Mouse (Mus musculus) neutrophil, adult 5-6 weeks (primary cell): ENCODE measurements around the gene Sys1. TPM values are rescaled to one million over a fixed set of nuclear protein-coding genes. Genes with fewer than 3 reads are reported as not detected.

Source experiments
- ATAC-seq: fragments of 151-379, 151-347 bp; 2 replicates; pipeline ENCODE4 v1.8.0; 2017; ENCODE audit warnings: mild to moderate bottlenecking, moderate TSS enrichment; ENCODE audit not compliant: insufficient number of reproducible peaks, poor library complexity, low FRiP score, severe bottlenecking; ENCODE audit errors: extremely low read depth
- total RNA-seq: library from RNA; stranded (forward); fragments of 200-1000 nt; gene quantifications from 2 replicates; pipeline ENCODE4 v1.2.3, GENCODE M21; 2017

Sys1 gene
- total RNA-seq, 1 experiment from 2014 or later = 26.4 TPM

DNA sequence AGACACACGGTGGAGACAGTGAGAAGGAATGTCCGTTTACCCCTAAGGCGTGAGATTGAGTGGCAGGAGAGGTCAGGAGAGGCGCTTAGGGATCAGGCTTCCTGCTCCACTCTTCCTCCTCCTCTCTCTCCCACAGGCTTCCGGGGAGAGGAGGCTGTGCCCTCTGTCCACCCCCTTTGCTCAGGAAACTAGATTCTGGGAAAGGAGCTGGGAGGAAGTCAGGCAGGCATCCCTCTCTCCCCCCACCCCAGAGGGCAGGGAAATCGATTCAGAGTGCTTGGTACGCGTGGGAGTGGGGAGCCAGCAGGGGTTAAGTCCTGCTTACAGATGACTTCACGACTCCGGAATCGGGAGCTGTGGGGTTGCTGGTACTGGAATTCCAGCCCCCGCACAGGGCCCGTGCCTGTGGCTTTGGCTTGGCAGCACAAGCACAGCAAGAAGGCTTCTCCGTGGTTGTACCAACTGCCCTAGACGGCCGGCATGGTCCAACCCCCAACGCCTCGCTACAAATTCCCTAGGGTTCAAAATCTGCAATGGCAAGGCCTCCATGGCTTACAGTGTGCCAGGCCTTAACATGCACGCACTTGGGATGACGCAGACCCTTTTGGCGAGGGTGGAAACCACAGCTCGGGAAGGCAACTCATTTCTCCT is 24.1 kb upstream of the Sys1 start:
- ATAC-seq = no peak

DNA sequence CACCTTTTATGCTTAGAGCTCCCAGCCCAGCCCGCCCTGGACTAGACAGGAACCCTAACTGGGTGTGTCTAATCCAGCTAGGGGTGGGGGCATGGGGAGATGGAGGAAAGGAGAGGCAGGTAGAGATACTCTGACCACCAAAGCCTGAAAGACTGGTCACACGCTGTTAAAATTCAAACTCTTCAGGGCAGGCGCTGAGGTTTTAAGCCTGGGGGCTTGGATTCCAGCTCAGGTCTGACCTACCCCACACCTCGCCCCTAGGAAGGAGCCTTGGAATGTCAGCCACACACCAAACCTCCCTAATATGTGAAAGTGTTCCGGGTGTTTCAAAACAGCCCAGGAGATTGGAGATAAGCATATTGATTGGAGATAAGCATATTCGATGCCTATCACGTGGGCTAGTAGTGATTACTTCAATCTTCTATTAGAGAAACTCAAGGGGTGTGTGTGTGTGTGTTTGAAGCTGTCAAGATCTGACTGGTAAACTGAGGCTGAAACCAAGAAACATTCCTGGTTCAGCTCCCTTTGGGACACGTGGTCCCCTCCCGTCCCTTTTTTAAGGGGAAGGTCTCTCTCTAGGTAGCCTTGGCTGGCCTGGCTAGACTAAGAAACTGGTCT is 23.4 kb upstream of the Sys1 start:
- no peak for ATAC-seq

DNA sequence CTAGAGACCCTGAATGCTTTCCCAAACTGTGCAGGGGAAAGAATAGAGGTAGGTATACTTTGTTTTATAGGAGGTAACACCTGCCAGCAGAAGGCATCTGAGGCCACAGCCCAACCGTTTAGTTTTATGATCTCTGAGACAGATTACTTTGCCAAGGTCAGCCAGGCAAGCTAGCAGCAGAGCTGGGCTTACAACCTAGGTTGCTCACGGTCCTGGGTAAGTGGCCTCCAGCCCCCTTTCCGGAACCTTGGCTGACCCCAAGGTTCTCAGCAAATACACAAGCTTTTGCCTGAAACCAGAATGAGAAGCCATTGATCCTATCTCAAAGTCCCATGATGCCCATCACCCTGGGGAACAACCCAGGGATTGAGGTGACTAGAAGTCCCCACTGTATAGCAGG is 22.1 kb upstream of the Sys1 start:
- ATAC-seq = no peak

DNA sequence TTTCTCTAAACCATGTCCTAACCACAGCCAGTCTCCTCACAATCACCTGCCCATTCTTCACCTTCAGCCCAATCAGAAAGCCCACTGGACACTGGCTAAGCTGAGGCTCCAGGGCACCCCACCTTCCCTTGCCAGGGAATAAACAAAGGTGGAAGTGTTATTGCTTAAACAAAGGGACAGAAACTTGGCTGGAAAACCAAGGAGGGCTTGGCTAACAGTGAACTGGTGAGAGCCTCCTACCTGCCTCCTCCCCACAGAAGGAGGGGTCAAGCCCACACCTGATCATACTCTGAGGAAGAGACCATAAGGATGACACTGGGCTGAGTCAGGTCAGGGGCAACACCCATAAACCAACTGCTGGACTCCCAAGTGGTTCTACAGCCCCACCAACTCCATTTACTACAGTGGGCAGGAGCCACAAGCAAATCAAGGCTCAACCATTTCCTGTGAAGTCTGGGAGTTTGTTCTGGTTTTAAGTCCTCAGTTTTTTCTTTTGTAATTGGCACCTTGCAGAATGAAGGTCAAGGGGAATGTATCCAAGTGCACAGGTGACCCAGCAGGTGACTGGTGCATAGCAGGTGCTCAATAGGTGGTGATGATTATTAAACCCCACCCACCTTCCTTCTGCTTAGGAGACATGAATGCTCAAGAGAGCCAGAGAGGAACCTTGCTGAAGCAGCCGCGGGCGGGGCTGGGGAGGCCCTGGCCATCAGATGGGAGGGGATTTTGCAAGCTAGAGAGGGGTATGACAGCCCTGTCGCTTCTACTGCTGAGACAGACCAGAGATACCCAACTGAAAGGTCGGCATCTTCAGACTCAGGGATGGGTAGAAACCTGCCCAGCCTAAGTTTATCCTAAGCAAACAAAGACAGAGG is 21.3 kb upstream of the Sys1 start:
- peak; percentile 28 for ATAC-seq

DNA sequence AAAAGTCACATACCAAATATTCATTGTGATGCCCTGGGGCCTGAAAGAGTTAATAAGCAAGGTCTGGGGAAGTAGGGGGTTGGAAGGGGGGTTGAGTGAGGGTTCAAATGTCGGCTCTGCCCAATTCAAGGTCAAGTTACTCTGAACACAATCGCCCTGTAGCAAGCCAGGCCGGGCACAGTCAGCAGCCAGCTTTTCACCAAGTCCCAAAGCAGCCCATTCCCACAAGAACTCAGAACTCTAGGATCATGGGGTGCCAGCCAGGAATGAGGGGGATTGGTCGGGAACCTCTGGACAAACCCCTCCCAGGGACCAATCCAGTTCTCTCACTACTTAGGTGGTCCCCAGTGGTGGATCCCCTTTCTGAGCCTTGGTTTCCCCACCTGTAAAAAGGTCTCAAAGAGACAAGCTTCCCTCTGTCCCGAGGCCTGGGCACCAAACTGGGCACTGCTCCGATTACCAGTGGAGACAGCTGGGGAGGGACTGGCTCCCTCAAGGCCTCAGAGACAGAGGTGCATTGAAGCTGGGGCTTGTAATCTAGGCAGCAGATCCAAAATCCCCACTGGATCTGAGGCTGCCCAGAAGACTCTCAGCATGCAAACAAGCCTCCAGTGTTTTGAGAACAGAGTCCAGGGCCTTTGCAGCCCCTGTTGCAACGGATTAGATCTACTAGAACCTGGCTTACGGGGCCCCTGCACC is 20.4 kb upstream of the Sys1 start:
- no peak for ATAC-seq

DNA sequence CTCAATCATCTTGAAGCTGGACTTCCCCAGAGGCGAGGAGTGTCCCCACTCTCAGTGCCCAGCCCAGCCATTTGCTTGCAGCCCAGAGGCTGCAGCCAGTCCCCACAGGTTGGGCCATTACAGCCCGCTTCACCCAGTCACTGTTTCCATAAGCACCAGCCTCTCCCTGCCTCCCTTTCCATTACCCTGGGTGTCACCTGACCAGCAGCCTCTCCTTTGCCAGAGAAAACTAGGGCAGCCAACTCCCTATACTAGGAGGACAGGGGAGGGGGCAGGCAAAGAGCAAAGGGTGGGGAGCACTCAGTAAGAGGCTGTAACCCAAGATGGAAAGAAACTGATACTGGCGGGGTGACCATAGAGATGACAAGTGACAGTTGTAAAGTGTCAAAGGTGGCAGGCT is 19.8 kb upstream of the Sys1 start:
- no peak for ATAC-seq

DNA sequence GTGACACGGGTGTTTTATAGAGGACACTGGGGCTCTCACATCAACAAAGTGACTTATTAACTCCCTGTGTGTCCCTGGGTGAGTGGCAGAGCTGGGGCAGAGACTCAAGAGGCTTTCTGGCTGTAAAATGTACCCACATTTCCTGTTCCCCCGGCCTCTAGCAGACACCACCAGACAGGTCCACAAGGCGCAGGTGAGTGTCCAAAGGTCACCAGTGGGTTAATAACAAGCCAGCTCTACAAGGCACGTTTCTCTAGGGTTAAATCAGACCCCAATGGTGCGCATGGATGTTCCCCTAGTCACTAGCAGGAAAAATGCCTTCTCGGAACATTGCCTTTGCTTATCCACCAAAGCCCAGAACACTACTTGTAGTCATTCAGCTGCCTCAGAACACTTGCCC is 19.1 kb upstream of the Sys1 start:
- ATAC-seq = no peak

DNA sequence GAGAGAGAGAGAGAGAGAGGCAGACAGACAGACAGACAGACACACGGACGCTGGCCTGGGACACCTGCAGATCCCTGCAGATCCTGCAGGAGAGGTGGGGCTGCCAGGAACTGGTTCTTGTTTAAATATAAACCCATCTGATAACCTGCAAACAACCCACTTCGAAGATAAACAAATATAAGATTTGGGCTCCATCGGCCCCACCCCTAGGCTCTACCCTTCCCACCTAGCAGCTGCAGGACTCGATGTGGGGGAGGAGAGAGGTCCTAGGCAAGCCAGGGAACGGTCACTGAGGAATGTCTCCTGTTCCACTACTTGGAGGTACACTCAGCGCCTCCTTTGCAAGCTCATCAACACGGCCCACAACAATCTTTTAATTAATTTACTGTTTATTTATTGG is 18.5 kb upstream of the Sys1 start:
- ATAC-seq = no peak

DNA sequence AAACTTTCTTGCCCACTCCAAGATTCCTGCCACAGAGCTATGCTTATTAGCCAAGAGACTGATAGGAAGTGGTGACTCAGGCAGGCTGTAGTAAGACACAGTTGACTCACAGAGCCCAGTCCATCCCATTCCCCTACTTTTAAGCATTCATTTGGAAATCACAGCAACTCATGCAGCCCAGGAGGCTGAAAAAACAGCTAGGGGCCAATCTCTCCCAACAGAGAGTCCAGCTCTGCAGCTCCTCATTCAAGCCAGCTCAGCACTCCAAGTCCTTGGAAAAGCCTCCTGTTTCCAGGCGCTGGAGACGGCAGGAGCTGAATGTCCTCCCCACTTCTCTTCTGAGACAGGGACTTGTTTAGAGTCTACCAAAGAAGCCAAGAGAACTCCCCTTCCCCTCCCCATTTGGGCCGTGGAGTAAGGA is 17.8 kb upstream of the Sys1 start:
- ATAC-seq = no peak

DNA sequence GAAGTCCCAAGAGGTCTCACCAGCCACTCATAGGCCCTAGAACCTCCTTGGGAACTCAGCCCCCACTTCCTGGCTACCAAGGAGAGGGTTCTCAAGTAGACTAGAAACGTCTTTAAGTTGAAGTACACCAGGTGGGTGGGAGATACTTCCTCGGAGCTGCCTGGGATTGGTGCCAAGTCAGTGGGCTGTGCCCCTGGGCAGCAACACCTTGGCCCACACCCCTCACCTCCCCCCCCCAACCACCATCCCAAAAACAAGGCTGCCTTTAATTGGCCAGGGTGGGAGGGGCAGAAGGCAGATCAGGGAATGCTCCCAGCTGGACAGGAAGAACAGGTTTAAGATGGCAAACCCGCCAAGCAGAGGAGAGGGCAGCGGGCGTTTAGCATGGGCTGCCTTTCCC is 16.4 kb upstream of the Sys1 start:
- ATAC-seq = no peak

DNA sequence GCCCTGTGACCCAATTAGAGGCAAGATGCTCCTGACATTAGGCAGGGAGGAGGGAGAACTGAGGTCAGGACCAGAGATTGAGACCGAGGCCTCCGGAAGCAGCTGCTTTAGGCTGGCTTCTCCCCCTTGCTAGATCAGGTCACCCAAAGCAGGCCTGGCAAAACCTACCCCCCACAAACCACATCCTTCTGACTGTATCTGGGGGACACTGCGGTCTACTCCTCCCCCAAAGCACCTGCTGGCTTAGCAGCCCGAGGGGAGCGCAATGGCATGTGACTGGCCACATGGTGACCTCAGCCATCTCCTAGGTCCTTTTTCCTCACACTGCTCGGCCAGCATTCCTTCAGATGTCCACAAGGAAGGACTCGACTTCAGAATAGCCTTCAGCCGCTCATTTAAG is 15.6 kb upstream of the Sys1 start:
- ATAC-seq = peak; percentile 84

DNA sequence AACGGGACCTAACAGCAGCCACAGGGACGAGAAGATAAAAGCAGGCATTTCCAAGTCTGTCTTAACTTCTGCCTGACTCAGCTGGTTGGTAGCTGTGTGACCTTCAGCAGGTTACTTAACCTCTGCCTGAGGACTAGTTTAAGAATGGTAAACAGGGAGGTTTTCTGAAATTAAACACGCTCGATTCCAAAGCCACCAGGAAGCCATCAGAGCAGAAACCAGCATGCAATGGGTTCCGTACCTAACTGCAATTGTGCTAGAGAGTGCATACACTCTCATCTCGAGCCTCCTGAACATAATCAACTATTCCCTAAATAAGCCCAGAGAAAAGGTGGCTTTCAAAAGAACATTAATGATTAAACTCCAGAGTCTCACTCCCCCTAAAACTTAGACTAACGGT is 15.0 kb upstream of the Sys1 start:
- no peak for ATAC-seq

DNA sequence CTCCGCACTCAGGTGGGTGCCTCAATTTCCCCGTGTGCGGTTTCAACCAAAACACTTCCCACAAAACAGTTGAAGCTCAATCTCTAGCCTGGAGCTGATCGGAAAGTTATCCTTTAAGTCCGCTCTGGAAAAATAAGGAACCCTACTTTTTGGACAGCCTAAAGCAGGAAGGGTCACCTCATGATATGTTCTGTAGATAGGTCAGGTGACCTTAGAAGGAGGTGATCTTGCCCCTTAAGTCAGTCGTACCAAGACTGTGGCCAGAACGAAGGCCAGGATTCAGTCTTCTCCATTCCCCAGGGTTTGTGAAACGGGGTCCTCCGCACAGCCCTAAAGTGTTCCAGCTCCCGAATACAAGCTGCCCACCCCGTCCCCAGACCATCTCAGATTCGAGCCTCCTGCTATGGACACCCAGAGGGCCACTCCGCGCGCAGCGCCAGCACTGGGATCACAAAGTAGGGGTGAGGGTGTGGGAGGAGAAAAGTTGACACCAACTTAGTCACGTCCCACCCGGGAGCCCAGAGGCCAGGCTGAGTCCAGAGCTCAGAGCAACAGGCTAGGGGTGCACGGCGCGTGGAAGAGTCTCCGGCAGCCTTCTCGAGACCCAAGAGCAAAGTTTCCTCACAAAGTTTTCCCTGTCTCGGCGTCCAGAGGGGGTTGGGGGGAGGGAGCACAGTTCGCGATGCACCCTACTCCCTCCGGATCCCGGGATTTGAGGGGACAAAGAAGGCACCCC is 14.3 kb upstream of the Sys1 start:
- no peak for ATAC-seq

DNA sequence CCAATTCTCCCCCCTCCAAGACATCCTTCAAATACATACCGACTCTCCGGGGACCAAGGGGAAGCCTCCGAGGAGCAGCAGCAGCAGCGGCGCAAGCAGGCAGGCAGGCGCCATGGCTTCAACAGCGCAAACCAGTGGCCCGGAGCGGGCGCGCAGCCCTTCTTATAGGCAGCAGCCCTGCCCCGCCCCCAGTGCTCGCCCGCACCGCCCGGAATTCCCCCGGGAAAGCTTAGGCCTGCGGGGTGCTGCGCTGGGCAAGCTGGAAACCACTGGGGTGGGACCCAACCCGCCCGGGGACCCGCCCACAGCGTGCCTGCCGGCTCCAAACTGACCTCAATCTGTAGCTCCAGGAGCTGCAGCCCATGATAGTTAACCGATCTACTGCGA is 13.7 kb upstream of the Sys1 start:
- peak; percentile 26; the same call in 1 of the 2 replicates for ATAC-seq

DNA sequence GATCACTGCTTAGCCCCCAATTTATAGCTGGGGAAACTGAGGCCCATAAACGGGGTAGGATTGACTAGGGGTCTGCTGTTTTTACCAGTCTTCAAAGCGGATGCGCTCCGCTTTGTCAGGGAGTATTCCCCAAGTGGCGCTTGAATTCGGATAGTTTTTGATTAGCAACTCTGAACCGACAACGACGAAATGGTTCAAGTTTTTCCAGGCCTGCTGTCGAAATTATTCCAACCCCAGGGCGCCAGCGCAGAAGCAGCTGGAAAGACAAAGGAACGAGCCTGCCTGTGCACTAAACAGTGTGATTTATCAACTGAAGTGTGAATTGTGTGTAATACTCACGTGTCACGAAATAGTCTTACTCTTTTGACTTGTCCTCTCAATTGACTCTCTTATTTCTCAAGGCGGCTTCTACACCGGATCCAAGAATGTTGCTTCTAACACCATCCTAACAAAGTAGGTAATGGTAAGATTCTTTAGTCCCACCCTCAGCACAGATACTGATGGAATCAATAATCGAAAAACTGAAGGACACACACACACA is 13.2 kb upstream of the Sys1 start, which contains the start of gene Sdc4:
TSS of gene Sdc4 (minus strand) at position 428 of the 541 bp plus-strand sequence.
- no peak for ATAC-seq

DNA sequence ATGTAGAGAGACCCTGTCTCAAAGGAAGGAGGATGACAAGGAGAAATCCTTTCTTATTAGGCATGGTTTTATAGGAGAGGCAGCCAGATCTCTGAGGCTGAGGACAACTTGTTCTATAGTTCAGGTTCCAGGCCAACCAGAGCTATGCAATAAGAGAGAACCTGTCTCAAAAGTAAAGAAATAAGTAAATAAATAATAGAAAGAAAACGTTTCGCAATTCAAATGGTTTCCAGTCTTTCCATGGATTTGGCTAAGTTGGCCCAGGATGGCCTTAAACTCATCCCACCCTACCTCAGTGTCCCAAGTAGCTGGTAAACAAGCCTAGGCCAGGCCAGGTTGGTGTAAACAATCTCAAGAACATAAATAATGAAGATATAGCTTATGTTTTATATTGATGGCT is 12.1 kb upstream of the Sys1 start:
- ATAC-seq = no peak

DNA sequence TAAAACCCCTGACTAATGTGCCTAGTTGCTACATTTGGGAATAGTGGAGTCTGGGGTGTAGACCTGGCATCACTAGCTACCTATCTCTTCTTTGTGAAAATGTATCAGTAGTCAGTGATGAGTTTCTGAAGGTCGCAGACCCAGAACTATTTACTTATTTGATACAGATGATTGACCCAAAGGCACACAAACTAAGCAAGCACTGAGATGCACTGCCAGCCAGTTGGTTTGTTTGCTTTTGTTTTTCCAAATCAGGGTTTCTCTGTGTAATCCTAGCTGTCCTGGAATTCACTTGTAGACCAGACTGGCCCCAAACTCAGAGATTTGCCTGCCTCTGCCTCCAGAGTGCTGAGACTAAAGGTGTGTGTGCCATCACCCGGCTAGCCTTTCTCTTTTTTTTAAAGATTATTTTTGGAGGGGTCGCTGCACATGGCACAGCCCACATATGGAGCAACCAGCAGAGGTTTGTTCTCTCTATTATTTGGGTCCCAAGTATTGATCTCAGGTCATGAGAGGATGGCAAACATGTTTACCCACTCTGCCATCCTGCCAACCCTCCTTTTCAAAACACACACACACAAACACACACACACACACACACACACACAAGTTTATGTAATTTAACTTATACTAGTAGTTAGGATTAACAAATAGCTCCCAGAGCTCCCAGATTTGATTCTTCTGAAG is 11.2 kb upstream of the Sys1 start:
- ATAC-seq = no peak

DNA sequence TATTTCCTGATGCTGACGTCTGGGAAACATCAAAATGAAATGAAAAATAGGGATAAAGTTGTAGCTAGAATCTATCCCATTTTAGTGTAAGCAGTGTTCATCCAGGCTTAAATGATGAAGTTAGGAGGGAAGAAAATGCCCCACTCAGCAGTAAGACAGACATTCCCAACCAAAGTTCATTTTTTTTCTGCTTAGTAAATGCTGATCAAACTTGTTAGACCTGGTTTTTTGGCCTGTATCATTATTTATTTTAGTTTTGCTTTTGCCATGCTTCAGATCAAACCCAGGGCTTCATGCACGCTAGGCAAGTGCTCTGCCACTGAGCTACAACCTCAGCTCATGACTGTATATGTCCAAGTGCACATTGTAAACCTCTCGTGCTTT is 10.7 kb upstream of the Sys1 start:
- no peak for ATAC-seq
